Mouse (Mus musculus) megakaryocyte progenitor cell, adult 5-6 weeks (primary cell): Measurements from ENCODE around the gene Hmcn1. TPM values are rescaled to one million over a fixed set of nuclear protein-coding genes. Genes with fewer than 3 reads are reported as not detected.

ENCODE experiments used
- ATAC-seq: replicated peaks from 2 replicates; pipeline ENCODE4 v1.8.0; 2016; ENCODE audit warnings: mild to moderate bottlenecking, moderate TSS enrichment, inconsistent platforms; ENCODE audit not compliant: poor library complexity
- total RNA-seq, 2 experiments: library from RNA; stranded (forward) in 1 of 2; stranded (reverse) in 1 of 2; fragments of 157-497, 149-512 nt in 1 of 2; fragments of 200-1000 nt in 1 of 2; gene quantifications; 2 replicates each; pipeline versions ENCODE4 v1.2.3 to v1.2.4; 2015 to 2017

Hmcn1 gene
- total RNA-seq, 2 experiments from 2014 or later, result 0.02 TPM; not detected in 1

GRCm38 (mm10) chr1:150681433-150681832 is 311.8 kb downstream of the Hmcn1 start:
- no peak for ATAC-seq

DNA sequence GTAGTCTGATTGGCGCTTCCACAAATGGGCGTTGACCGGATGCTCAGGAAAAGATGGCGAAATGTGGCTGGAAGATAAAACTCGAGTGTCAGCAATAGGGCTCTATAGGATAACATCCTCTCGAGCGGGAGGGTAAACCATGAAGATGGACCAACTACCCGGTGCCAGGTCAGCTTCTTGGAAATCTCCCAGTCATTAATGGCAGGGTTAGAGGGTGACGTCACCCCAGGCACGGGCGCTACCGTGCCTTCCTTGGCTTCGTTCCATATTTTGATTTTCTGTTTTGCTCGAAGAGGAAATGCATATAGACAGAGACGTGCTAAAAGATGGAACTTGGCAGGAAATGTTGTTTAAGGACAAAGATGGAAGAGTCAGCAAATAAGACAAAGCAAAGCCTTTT is 312.2 kb downstream of the Hmcn1 start:
- ATAC-seq, result no peak

DNA sequence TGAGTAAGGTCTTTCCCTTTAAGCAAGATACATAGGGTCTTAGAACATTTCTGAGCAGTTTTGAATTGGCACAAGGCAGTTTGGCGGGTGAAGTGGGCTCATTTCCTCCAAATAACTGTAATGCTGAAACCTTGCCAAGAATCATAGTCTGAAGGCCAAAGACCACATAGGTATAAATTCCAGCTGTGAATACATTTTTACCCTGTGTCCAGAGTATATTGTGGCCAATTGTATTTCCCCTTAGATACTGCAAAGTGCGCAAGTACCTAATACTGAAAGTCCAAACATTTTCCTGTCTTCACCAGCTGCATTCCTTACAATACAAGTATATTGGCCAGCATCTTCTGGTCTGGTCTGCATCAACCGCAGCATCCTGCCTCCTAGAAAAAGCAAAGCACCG is 312.9 kb downstream of the Hmcn1 start:
- no peak for ATAC-seq

- ATAC-seq, result no peak
These were observed 347.9 kb downstream of the Hmcn1 start for GRCm38 (mm10) chr1:150645314-150645713.

- no peak for ATAC-seq
These were observed 353.7 kb downstream of the Hmcn1 start for GRCm38 (mm10) chr1:150639522-150639921.

DNA sequence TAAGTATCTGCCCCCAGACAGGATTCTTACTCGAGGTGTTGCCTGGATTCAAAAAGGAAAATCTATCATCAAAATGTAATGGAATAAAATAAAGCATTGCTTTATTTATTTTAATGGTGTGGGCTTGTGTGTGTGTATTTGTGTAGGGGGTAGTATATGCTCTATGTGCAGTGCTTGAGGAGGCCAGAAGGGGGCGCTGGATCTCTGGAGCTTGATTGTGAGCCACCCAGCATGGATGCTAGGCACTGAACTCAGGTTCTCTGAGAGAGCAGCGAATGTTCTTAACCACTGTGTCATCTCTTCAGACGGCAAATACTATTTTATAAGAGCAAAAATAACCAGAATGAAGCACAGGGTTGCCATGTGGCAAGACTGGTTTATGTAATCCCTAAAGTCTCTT is 360.7 kb downstream of the Hmcn1 start:
- ATAC-seq, result 0 out of 2 replicates have a peak, but pooled peaks have one; percentile 20

DNA sequence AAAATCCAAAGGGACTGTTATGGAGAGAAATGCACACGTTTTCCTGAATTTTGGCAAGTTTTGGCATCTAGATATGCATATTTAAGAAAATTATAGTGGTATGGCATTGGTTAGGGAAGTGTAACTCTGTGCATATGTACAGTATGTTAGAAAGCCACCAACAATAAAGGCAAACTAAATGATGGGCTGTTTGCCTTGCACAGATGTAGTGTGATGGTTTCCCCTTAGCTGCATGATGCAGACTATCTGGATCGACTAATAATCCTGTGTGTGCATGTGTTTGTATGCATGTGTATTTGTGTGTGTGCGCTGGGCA is 361.4 kb downstream of the Hmcn1 start:
- ATAC-seq, result no peak

- no peak for ATAC-seq
These were observed 362.0 kb downstream of the Hmcn1 start for GRCm38 (mm10) chr1:150631035-150631855.

GRCm38 (mm10) chr1:150623226-150623625 is 370.0 kb downstream of the Hmcn1 start:
- ATAC-seq, result no peak

DNA sequence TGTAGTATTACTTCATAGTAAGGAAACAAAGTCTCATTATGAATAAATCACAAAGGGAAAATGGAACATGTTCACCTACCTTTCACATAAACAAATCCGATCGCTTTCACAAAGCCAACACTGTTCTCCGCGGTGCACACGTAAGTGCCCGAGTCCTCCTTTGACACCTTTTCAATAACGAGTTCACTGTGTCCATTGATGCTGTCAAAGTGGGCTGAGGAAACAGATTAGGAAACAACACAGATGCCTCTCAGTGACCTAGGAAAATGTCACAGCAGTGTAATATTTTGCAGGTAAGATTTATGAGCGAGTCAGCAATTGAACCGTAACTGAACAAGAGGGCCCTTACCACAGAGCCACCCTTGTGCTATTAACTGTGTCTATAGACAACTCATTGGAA is 382.7 kb downstream of the Hmcn1 start:
- ATAC-seq, result no peak

DNA sequence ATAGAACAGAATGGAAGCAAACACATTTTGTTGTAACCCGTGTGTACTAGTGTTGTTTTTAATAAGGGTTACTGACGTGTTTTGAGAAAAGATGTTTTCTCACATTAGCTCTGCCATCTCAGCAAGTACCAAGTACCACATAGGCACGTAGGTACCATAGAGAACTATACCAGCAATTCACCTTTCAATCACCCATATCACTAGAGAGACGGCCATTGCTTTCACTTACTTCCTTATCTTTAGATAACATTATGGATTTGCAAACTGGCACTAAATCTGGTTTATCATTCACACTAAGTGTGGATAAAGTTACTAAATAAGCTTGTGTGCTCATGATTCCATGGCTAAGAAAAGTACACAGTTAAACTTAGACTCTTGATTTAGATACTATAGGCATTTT is 387.1 kb downstream of the Hmcn1 start:
- ATAC-seq, result no peak

DNA sequence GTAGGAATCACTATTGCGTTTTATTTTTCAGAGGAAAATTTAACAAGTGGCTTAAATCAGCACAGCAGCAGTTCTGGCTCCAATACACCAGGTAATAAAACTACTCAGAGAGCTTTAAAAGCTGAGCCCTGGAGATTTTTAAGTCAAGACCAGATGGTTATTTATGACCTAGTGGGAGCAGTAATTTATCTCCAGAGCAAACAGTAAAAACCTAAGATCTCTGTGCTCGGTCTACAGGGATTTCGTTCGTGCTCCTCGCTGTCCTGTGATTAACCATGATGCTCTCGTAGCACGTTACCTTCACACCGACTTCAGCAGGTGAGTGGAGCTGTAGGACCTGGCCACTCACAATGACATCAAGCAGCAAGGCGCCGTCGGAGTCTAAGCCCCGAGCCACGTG is 399.6 kb downstream of the Hmcn1 start:
- no peak for ATAC-seq

- ATAC-seq, result peak; percentile 85
These were observed 402.0 kb downstream of the Hmcn1 start for GRCm38 (mm10) chr1:150591253-150591652.

DNA sequence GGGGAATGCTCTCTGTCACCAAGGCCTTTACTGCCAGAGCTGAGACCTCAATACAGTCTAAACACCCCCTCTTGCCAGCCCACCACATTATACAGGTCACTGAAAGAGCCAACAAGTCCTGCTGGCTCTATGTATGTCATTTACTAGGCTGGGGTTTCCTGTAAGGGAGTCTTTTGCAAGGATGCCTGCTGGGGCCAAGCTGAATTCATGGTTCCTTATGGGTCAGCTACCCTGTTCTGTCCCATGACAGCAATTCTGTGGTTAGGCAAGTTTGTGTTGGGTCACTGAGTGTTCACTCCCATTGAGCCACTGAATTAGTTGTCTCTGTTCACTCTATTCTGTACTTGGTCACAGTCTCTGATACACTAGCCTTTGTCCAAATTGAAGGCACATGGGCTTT is 405.8 kb downstream of the Hmcn1 start:
- ATAC-seq, result no peak

DNA sequence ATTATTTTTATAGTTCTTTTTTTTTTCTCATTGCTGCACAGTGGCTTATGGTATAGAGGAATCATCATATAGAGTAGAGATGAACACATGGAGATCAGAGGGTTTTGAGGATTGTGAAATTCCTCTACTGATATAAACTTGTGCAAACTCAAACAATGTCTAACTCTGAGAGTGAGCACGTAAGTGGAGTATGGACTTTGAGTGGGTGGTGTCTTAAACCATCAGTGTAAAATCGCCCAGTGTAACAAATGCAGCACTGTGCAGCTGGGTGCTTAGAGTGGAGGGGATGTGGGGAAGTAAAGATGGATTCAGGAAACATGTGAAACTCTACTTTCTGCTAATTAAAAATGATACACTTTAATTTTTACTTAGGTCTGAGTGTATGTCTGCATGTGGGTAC is 408.8 kb downstream of the Hmcn1 start:
- ATAC-seq, result no peak

DNA sequence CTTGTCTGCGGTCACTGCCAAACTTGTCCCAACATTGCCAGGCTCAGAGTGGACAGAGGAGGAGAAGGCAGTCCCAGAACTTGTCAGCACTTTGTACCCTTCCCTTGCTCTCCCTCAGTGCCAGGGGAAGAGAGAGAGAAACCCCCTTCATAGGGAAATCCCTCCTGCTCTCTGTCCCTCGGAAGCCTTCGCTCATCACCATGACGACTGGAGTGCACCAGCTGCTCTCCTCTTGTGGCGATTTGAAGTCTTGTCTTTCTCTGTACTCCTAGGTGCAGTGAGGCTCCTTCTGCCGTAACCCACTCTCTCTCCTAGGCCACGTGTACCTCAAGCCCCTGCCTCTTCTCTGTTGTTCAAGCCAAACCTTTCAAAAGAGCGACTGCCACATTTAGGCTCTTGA is 409.5 kb downstream of the Hmcn1 start:
- no peak for ATAC-seq

DNA sequence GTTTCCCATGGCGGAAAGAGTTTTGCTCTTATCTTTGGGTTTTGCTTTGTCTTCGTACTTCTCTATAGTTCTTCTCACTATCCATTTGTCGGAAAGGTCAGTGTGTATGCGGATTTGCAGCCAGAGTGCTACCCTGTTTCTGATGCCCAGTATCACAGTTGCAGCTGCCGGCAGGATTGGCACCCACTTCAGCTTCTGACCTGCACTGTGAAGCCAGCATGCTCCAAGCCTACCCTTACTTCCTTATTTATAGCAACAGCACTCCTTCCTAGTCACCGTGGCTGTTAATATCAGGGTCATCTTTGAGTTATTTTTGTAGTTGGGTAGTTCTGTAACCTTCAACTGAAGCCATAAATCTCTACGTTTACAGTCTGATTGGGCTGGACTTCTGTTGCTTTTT is 412.7 kb downstream of the Hmcn1 start:
- no peak; the same call in 1 of the 2 replicates for ATAC-seq

DNA sequence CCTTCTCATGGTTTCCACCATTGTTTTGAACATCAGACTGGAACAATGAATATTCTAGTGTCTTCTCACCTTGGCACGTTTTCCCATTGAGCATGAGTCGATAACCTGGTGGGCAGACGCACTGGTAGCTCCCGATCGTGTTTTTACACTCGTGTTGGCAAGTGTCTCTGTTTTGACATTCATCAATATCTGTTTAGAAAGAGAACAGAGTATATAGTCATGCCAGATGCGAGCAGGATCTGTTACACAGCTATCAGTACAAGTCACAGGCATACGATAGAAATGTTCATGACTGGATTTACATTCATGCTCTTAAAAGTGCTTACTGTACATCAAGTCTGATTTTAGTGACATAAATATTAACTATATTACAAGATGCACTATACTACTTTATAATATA is 419.8 kb downstream of the Hmcn1 start:
- no peak for ATAC-seq

GRCm38 (mm10) chr1:150570562-150571156 is 422.6 kb downstream of the Hmcn1 start:
- ATAC-seq, result no peak

GRCm38 (mm10) chr1:150569820-150570543 is 423.3 kb downstream of the Hmcn1 start:
- ATAC-seq, result no peak

- no peak for ATAC-seq
These were observed 426.9 kb downstream of the Hmcn1 start for GRCm38 (mm10) chr1:150566287-150566686.

DNA sequence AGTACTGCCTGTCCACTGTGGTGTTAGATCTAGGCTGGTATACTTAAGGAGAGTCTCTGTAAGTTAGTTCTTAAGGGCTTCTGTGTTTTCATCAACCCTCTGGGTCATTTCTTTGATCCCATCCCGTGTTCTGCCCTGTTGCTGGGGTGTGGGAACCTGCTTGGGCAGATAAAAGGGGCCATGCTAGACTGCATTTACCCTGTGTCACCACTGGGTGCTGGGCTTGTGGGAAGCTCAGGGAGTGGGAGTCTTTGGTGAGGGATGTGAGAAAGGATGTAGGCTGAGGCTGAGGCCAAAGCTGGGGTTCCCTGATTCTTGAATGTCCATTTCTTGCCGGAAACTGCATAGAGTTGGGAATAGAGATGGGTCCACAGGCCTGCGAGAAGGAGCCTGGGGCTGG is 436.6 kb downstream of the Hmcn1 start:
- ATAC-seq, result peak; percentile 37; the same call in 1 of the 2 replicates
